Mouse (Mus musculus) telencephalon, adult 2 months (tissue): ENCODE results near the gene Folh1.
"Not testable (repeated sequence)": the region's sequence is repeated elsewhere in the genome, so short reads cannot be mapped to it uniquely, and the experiment has no call there.

Source experiments
- DNase-seq: peaks from one replicate; pipeline ENCODE4 v3.0.0-alpha.2; 2011; ENCODE audit warnings: low read depth, low spot score

Gene Folh1

DNA sequence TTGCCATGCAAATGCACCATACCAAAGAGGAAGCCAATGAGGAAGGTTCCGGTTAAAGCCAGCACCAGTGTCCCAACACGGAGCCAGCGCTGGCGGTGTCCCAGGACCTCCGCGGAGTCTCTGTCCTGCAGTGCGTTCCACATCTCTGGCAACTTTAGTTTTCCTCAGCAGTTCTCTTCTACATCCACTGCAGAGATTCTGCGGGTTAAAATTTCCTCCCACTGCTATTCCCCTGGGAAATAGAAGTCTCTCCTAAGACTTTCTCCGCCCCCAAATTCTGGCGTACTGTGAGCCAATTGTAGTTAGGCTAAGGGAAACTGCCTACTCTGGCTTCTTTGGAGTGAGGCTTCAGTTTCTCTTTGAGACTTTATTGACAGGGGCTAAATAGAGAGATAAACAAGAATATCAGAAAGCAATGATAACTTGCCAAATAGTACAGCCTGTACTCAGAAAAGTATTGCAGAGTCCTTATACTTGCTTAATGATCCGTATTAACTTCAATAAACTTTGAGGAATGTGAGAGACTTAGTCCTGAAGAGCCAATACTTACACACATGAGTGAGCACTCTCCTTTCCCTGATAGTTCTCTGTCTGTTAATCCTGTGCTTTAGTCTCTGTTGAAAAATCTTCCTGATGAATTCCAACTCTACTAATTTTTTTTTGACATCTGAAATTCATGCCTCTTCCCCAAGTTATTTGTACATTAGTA is at the start of gene Folh1:
Gene Folh1 (minus strand): TSS at position 327 of the 709 bp plus-strand sequence.
- no peak for DNase-seq

DNA sequence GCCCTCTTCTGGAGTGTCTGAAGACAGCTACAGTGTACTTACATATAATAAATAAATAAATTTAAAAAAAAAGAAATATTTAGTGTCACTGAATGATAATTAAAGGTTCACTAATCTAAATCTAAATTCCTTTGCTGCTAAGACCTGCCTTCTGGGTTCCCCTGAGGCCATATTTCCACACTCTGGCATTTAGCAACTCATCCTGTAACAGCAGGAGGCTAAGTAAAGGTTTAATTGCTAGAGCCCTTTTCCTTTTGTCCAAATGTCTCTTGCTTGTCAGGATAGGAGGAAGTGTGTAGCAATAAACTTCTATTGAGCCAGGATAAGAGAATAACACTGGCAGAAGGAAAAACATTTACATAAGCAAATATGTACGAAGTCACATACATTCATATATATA is 40.7 kb upstream of the Folh1 start:
- DNase-seq: no peak

GRCm38 (mm10) chr7:86815716-86816115 is 40.0 kb upstream of the Folh1 start:
- not testable (repeated sequence) for DNase-seq

DNA sequence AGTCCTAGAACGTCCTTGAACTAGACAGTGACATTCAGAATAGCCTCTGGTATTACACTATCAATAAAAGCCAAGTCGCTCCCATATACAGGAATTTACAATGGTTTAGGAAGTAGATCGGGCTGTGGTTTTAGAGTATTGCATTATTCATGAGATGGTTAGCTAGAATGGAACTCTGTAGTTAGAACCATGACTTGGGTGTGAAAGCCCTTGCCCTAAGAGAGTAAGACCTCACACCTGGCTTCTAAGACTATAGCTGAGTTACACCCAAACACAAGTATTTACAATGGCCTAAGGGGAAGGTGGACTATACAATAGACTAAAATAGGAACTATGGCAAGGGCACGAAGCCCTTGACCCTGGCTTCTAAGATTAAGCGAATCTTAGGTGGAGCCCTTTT is 39.5 kb upstream of the Folh1 start:
- not testable (repeated sequence) for DNase-seq

- DNase-seq: no peak
Measured at GRCm38 (mm10) chr7:86794727-86795126, 19.0 kb upstream of the Folh1 start, which contains the start of gene Vmn2r77. Gene Vmn2r77 (plus strand): TSS chr7:86795027.

GRCm38 (mm10) chr7:86771621-86772020 is 4.1 kb downstream of the Folh1 start:
- no peak for DNase-seq

- DNase-seq: peak; percentile 15
Measured at GRCm38 (mm10) chr7:86764628-86765027, 11.1 kb downstream of the Folh1 start.

- no peak for DNase-seq
Measured at GRCm38 (mm10) chr7:86760751-86761150, 15.0 kb downstream of the Folh1 start.

DNA sequence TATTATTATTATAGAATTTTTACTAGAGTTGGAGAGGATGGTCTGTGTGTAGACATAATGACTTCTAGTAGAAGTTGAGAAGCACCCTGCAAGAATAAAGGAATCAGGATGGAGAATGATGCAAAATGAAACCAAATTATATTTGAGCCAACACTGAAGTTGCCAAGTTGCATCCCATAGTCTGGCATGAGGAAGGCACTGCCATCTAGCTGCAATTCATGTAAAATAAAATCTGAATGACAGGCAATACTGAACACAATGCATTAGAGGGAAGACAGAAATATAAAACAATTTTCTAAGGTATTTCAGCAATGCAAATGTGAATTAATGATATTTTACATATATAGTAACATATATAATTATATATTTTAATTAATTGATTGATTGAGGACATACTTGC is 50.7 kb downstream of the Folh1 start:
- no peak for DNase-seq

- no peak for DNase-seq
Measured at GRCm38 (mm10) chr7:86688030-86688429, 87.7 kb downstream of the Folh1 start, which contains the start of gene Olfr292. Gene Olfr292 (plus strand): TSS chr7:86688330.
